Mouse (Mus musculus): ENCODE data around the gene Cfap97d1. TPM values are rescaled to one million over a fixed set of nuclear protein-coding genes. Genes with fewer than 3 reads are reported as not detected.

Cfap97d1 gene
- polyA plus RNA-seq, 1 experiment = not detected

- 68% methylated on average over 8 of the region's 8 CpGs for WGBS
- H3K4me3 ChIP-seq (ENCODE audit: low read depth, low read length) = no peak overlapping the region
- H3K27ac ChIP-seq (ENCODE audit: insufficient read depth, low read depth, low read length) = no peak overlapping the region
- no peaks in the 10 kb centered on the region for H3K27me3 ChIP-seq (ENCODE audit: control insufficient read depth, insufficient read depth, low read length)
- H3K4me1 ChIP-seq (ENCODE audit: control insufficient read depth, insufficient read depth, insufficient read length, low read length) = peaks cover 4% of the 10 kb centered on the region
- no peaks in the 10 kb centered on the region for H3K36me3 ChIP-seq (ENCODE audit: control insufficient read depth, insufficient read depth, low read length)
- TF ChIP-seq POLR2A (IDR thresholded peaks at IDR 0.05; ENCODE audit: low read depth, low read length) (no peak), CTCF (IDR thresholded peaks at IDR 0.05; ENCODE audit: extremely low read depth, insufficient read length, insufficient replicate concordance, low read depth, low read length) (no peak)
Measured at GRCm38 (mm10) chr11:102034887-102035286, 50.8 kb downstream of the Cfap97d1 start.

DNA sequence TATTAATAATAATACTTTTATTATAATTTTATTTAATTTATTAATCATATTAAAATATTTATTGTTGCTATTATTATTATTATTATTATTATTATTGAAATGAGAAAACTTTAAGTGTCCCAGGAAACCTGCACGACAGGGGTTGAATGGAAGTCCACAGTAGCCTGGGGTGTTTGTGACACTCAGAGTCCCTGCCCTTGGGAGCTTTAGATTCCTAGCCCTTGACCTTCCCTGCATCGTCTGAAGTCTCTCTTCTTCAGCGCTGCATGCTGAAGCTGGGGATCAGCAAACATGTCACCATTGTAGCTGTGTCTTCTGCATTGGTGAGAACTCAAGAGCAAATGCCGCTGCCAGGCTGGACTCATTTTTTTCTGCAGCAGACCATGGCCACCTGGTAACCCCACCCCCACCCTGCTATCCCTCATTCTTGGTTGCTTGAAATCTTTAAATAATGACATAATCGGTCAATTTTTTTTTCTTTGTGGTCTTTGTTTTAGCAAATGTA is 51.4 kb downstream of the Cfap97d1 start:
- no peak for TF ChIP-seq CTCF (IDR thresholded peaks at IDR 0.05; ENCODE audit: extremely low read depth, insufficient read length, insufficient replicate concordance, low read depth, low read length)
- no peak for TF ChIP-seq POLR2A (IDR thresholded peaks at IDR 0.05; ENCODE audit: low read depth, low read length)
- Histone ChIP-seq H3K27ac (ENCODE audit: insufficient read depth, low read depth, low read length) (no peak overlapping the region), H3K4me3 (ENCODE audit: low read depth, low read length) (no peak overlapping the region), H3K4me1 (ENCODE audit: control insufficient read depth, insufficient read depth, insufficient read length, low read length) (peaks cover 4% of the 10 kb centered on the region), H3K27me3 (ENCODE audit: control insufficient read depth, insufficient read depth, low read length) (no peaks in the 10 kb centered on the region), H3K36me3 (ENCODE audit: control insufficient read depth, insufficient read depth, low read length) (no peaks in the 10 kb centered on the region)
- 83% methylated on average over 5 of the region's 5 CpGs for WGBS

DNA sequence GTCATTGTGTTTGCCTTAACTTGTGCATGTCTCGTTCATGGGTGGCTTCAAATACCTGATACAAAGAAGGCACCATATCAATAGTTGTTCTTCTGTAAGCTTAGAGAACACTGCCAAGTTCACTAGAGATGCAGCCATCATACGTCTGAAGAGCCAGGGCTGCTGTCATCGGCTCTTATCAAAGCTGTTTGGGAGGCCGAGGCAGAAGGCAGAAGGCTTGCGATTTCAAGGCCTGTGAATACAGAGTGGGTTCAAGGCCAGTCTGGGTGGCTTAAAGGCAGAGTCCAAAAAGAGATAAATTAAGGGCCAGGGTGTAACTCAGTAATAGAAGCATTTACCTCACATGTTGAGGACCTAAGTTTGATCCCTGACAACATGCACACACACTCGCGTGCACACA is 52.3 kb downstream of the Cfap97d1 start:
- TF ChIP-seq POLR2A (IDR thresholded peaks at IDR 0.05; ENCODE audit: low read depth, low read length) (no peak), CTCF (IDR thresholded peaks at IDR 0.05; ENCODE audit: extremely low read depth, insufficient read length, insufficient replicate concordance, low read depth, low read length) (no peak)
- WGBS = 78% methylated on average over 7 of the region's 7 CpGs
- H3K27me3 ChIP-seq (ENCODE audit: control insufficient read depth, insufficient read depth, low read length) = no peaks in the 10 kb centered on the region
- no peak overlapping the region for H3K4me3 ChIP-seq (ENCODE audit: low read depth, low read length)
- no peaks in the 10 kb centered on the region for H3K36me3 ChIP-seq (ENCODE audit: control insufficient read depth, insufficient read depth, low read length)
- H3K4me1 ChIP-seq (ENCODE audit: control insufficient read depth, insufficient read depth, insufficient read length, low read length) = peaks cover 4% of the 10 kb centered on the region; the same call in 1 of the 2 replicates
- no peak overlapping the region for H3K27ac ChIP-seq (ENCODE audit: insufficient read depth, low read depth, low read length)

GRCm38 (mm10) chr11:102037789-102038188 is 53.7 kb downstream of the Cfap97d1 start:
- no peak for TF ChIP-seq CTCF (IDR thresholded peaks at IDR 0.05; ENCODE audit: extremely low read depth, insufficient read length, insufficient replicate concordance, low read depth, low read length)
- no peak for TF ChIP-seq POLR2A (IDR thresholded peaks at IDR 0.05; ENCODE audit: low read depth, low read length)
- H3K4me1 ChIP-seq (ENCODE audit: control insufficient read depth, insufficient read depth, insufficient read length, low read length) = peaks cover 2% of the 10 kb centered on the region; the same call in 1 of the 2 replicates

DNA sequence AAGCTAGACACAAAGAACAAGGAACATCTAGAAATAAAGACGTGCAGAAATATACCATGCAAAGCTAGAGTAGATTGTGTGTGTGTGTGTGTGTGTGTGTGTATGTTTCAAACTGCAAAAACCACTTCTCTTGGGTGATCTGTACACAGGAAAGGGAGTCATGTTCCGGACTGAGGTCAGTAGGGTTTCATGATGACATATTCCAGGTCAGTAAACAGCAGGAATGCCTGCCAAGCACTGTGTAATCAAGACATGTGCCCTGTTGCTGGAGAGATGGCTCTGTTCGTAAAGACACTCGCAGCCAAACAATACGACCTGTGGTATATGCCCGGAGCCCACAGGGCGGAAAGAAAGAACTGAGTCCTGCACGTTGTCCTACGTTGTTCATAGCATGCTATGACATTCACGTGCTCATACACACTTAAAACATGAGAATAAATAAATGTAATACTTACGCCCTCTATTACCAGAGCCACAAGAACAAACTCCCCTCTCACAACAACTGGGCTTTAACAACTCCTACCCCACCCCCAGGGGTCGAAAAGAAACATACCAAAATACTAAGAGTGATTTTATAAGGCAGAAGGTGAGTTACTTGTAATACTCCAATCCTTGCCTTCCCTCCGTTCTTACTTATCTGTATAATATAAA is 55.5 kb downstream of the Cfap97d1 start:
- H3K27ac ChIP-seq (ENCODE audit: insufficient read depth, low read depth, low read length) = no peak overlapping the region
- no peaks in the 10 kb centered on the region for H3K27me3 ChIP-seq (ENCODE audit: control insufficient read depth, insufficient read depth, low read length)
- H3K4me3 ChIP-seq (ENCODE audit: low read depth, low read length) = no peak overlapping the region
- H3K4me1 ChIP-seq (ENCODE audit: control insufficient read depth, insufficient read depth, insufficient read length, low read length) = no peaks in the 10 kb centered on the region
- no peaks in the 10 kb centered on the region for H3K36me3 ChIP-seq (ENCODE audit: control insufficient read depth, insufficient read depth, low read length)
- WGBS = 53% methylated on average over 13 of the region's 13 CpGs
- TF ChIP-seq CTCF (IDR thresholded peaks at IDR 0.05; ENCODE audit: extremely low read depth, insufficient read length, insufficient replicate concordance, low read depth, low read length) (no peak), POLR2A (IDR thresholded peaks at IDR 0.05; ENCODE audit: low read depth, low read length) (no peak)

More at GRCm38 (mm10) chr11:102037789-102038188, 53.7 kb downstream of the Cfap97d1 start:
- Histone ChIP-seq H3K4me3 (ENCODE audit: low read depth, low read length) (no peak overlapping the region), H3K36me3 (ENCODE audit: control insufficient read depth, insufficient read depth, low read length) (no peaks in the 10 kb centered on the region), H3K27me3 (ENCODE audit: control insufficient read depth, insufficient read depth, low read length) (no peaks in the 10 kb centered on the region), H3K27ac (ENCODE audit: insufficient read depth, low read depth, low read length) (no peak overlapping the region)
- WGBS = 93% methylated on average over 6 of the region's 6 CpGs

DNA sequence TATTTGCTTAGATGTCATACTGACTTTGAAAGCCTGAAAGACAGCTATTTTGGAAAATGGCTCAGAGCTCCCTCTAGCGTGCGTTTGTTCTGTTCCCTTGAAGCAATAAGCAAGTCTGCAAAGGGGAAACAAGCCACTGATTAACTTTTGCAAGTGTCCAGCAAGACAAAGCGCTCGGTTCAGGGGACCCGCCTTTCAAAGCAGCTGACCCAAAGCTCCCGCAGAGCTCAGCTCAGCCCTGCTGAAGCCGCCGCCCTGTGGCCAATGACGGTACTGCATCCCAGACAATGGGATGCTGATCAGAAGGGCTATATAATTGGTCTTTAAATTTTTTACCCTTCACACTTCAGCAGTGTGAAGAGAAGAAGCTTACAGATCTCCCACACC is 56.1 kb downstream of the Cfap97d1 start:
- TF ChIP-seq POLR2A (IDR thresholded peaks at IDR 0.05; ENCODE audit: low read depth, low read length) (no peak), CTCF (IDR thresholded peaks at IDR 0.05; ENCODE audit: extremely low read depth, insufficient read length, insufficient replicate concordance, low read depth, low read length) (peak; percentile 99)
- 2% methylated on average over 9 of the region's 9 CpGs for WGBS
- no peaks in the 10 kb centered on the region for H3K36me3 ChIP-seq (ENCODE audit: control insufficient read depth, insufficient read depth, low read length)

DNA sequence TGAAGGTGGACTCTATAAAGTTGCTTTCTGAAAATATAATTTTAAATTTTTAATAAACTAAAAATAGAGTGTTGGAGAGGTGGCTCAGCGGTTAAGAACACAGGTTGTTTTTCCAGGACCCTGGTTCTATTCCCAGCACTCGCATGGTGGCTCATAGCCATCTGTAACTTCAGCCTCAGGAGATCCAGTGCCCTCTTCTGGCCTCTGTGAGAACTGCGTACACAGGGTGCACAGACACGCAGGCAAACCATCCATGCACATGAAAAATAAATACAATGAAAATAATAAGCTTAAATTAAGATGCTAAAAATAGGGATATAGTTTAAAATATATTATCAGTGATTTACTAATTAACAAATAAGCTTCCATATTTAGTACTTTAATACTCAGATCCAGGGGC is 56.6 kb downstream of the Cfap97d1 start:
- H3K4me3 ChIP-seq (ENCODE audit: low read depth, low read length) = no peak overlapping the region
- WGBS = 71% methylated on average over 4 of the region's 4 CpGs
- no peak for TF ChIP-seq POLR2A (IDR thresholded peaks at IDR 0.05; ENCODE audit: low read depth, low read length)
- TF ChIP-seq CTCF (IDR thresholded peaks at IDR 0.05; ENCODE audit: extremely low read depth, insufficient read length, insufficient replicate concordance, low read depth, low read length) = no peak

More for the DNA sequence above, 56.1 kb downstream of the Cfap97d1 start:
- no peak overlapping the region for H3K4me3 ChIP-seq (ENCODE audit: low read depth, low read length)
- no peaks in the 10 kb centered on the region for H3K4me1 ChIP-seq (ENCODE audit: control insufficient read depth, insufficient read depth, insufficient read length, low read length)
- no peak overlapping the region for H3K27ac ChIP-seq (ENCODE audit: insufficient read depth, low read depth, low read length)
- H3K27me3 ChIP-seq (ENCODE audit: control insufficient read depth, insufficient read depth, low read length) = no peaks in the 10 kb centered on the region

More for the DNA sequence above, 56.6 kb downstream of the Cfap97d1 start:
- no peaks in the 10 kb centered on the region for H3K27me3 ChIP-seq (ENCODE audit: control insufficient read depth, insufficient read depth, low read length)
- H3K27ac ChIP-seq (ENCODE audit: insufficient read depth, low read depth, low read length) = no peak overlapping the region
- no peaks in the 10 kb centered on the region for H3K36me3 ChIP-seq (ENCODE audit: control insufficient read depth, insufficient read depth, low read length)
- H3K4me1 ChIP-seq (ENCODE audit: control insufficient read depth, insufficient read depth, insufficient read length, low read length) = no peaks in the 10 kb centered on the region

Measured in small intestine, adult 2 months (tissue).